Mouse (Mus musculus) megakaryocyte-erythroid progenitor cell, adult 5-6 weeks (primary cell): Measurements from ENCODE around the gene Tbc1d13. TPM values are rescaled to one million over a fixed set of nuclear protein-coding genes. Genes with fewer than 3 reads are reported as not detected.
"Not testable (repeated sequence)": the region's sequence is repeated elsewhere in the genome, so short reads cannot be mapped to it uniquely, and the experiment has no call there.

Experiments
- ATAC-seq: replicated peaks from 2 replicates; pipeline ENCODE4 v1.8.0; 2016; ENCODE audit warnings: mild to moderate bottlenecking, inconsistent platforms; ENCODE audit not compliant: severe bottlenecking, poor library complexity, low FRiP score, low TSS enrichment
- total RNA-seq, 2 experiments: library from RNA; stranded (forward) in 1 of 2; stranded (reverse) in 1 of 2; fragments of 200-1000, 215-1000 nt in 1 of 2; fragments of >200 nt in 1 of 2; fragmentation: Nextera tagmentation in 1 of 2; gene quantifications; 2 replicates each; pipeline ENCODE4 v1.2.3; 2014 to 2017

The Tbc1d13 gene
- total RNA-seq, 2 experiments from 2014 or later = 36.4 to 39.9 TPM

DNA sequence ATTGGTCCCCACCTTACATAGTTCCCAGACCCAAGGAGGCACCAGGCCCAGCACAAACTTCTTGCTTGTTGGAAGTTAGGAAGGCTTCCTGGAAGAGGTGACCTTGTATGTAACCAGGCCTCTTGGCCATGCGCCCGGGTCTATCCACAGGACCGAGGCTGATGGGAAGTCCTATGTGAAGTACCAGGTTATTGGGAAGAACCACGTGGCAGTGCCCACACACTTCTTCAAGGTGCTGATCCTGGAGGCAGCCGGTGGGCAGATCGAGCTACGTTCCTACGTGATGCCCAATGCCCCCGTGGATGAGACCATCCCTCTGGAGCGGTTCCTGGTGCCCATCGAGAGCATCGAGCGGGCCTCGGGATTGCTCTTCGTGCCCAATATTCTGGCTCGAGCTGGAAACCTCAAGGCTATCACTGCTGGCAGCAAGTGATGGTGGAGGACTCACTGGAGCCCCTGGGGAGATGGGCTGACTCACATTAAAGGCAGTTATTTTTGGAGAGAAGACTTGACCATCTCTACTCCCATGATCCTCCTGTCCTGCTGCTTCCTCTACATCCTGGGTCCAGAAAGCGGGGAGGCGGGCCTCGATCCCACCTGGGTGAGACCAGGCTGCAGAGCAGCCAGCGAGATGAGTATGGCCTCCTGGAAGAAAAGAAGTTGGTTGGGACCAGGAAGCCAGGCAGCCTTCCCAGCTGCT, 40.1 kb downstream of the Tbc1d13 start:
- ATAC-seq = no peak

DNA sequence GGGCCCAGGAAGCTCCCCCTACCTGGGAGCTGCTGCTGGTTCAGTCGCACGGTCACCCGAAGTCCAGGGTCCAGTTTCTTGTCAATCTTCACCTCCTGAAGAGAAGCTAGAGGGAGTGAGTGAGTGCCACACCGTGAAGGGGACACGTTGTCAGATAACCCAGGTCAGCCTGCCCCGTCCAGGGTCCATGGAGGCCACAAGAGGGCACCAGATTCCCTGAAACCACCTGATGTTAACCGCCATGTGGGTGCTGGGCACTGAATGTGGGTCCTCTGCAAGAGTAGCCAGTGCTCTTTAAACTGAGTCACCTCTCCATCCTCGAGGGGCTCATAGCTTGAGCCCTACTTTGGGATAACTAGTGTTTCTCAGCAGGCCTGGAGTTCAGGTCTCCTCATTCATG, 42.4 kb downstream of the Tbc1d13 start:
- no peak for ATAC-seq

- no peak for ATAC-seq
Observed at GRCm38 (mm10) chr2:30176561-30176960, 43.0 kb downstream of the Tbc1d13 start.

DNA sequence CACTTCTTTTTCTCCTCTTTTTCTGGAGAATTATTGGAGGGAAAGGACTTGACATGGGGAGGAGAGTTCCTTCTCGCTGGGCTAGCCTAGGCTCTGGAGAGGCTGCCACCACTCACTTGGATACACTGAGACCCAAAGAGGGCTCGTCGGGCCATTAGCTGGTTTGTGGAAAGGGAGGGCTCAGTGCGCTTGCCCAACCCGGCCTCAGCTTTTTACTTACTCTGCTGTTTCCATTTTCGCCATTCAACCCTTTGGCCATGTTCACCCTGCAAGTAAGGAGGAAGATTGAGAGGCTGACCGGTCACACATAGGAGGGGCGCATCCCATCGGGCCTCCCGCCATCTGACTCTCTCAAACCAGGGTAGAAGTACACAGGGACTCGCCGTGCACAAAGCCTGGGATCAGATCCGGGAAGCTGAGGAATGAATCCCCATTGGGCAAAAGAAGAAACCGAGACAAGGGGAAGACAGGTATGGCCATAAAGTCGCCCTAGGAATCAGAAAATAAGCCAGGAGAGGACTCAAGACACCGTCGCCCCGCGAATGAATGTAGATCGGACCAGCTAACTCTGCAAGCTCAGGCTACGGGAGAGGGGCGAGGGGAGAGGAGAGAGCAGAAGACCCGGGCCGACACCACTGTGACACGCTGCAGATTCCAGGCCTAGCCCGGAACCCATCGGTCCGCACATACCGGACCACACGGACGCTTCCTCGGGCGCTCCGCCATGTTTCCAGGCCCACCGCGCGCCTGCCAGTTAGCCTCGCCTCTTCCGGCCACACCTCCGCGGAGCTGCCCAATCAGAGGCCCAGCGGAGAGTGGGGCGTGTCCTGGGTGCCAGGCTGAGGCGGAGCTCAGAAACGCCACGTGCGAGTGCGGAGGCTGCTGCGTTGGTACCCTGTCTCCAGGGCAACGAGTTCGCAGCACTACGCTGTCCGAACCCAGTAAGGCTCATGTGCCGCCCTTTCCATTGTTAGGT, 44.4 kb downstream of the Tbc1d13 start, which contains the start of gene Spout1:
Spout1 (minus strand) TSS at position 760 of the 976 bp plus-strand sequence.
- ATAC-seq = peak; percentile 99

GRCm38 (mm10) chr2:30178711-30179110, 45.2 kb downstream of the Tbc1d13 start:
- ATAC-seq = not testable (repeated sequence)

DNA sequence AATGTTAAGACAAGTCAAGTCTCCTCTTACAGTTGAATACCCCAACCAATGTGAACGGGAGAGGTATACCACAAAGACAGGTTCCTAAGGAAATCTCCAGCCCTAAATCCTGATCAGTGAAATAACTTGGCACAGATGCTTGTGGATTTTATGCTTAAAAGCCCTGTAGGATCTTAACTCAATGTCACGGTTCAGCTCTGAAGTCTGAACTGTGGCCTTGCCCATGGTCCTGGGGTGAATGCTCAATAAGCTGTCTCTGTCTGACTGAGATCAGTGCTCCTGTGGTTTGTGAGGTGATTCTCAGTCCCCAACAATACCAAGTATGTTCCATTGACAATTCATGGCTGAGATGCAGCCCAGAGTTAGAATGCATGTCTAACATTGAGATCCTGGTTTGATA, 48.9 kb downstream of the Tbc1d13 start:
- ATAC-seq = no peak

GRCm38 (mm10) chr2:30183721-30184120, 50.2 kb downstream of the Tbc1d13 start:
- no peak for ATAC-seq

DNA sequence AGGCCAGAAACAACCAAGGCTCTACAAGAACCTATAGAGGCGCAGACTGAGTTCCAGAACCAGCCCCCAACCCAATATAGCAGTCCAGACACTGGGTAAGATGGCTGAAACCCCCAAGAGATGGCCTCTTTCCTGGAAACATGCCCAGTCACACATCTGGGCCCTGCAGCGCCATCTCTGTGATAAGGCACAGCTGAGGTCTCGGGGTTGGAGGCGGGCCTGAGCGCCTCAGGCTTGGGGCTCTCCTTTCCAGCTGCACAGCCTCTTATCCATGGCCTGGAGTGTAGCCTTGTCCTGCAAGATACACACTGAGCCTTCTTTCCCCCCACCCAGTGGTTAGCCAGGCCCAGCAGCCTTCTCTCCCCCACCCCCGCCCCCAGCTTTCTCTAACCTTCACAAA, 51.7 kb downstream of the Tbc1d13 start:
- peak; percentile 90 for ATAC-seq

DNA sequence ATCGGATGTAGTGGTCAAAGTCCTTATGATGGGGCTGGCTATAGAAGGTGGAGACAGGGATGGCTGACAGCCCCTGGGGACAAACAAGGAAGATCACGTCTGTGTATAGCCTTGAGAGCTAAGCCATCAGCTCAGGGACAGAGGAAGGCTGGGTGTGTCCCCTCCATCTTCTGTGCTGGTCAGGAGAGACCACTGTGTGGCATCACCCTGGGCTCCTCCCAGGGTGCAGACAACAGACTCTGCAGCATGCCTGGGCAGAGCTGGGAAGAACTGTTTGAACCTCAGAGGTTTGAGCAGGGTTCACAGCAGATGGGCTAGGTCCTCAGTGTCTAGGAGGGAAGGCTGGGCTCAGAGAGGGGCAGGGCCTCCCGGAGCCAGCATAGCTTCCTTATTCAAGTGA, 52.1 kb downstream of the Tbc1d13 start:
- no peak; the same call in 1 of the 2 replicates for ATAC-seq

DNA sequence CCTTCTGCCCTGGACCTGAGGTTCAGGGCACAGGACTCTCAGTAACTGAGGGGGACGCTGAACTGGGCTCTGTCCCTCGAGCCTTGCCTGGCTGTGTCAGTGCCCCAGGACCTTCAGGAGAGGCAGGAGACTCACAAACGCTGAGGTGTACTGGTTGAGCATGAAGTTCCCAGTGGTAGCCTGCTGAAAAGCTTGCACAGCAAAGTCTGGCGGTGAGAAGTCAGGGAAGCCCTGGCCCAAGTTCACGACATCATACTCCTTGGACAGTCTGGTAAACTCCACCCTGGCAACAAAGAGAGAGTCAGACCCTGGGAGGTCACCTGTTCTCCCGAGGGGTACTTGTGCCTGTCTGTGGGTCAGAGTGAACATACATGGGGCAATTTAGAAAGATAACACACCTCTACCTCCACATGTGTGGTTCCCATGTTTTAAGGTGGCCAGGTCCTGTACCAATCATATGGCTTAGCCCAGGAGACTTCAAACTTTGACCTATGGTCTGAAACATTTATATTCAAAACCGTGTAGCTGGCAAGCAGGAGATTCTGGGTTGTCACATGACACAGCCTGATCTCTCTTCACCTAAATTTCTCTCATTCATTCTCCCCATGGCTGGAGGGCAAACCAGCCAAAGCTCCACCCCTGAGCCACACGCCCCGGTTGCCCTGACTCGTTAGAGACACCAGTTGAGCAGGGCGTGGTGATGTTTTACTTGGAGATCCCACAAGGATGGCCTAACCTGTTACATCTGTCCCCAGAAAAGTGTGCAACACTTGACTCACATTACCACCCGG, 58.4 kb downstream of the Tbc1d13 start:
- no peak for ATAC-seq

DNA sequence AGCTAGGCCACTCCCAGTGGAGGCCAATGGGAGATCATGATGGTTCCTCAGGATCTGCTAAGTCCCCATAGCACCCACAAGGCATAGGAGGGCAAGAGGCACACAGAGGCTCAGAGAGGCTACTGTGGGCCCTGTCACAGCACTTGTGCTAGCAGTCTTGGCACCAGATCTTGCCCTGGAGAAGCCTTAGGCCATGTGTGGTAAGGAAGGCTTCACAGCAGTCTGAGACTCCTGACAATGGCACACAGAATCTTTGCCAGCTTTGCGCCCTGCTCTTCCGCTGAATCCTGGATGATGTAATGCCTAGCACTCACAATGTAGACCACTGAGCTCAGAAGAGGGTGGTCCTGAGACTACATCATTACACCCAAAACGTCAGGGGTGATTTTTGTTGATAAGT, 61.1 kb downstream of the Tbc1d13 start:
- ATAC-seq = no peak

- ATAC-seq = no peak
Observed at GRCm38 (mm10) chr2:30198021-30198420, 64.5 kb downstream of the Tbc1d13 start.

- ATAC-seq = no peak
Observed at GRCm38 (mm10) chr2:30199984-30200383, 66.4 kb downstream of the Tbc1d13 start.

DNA sequence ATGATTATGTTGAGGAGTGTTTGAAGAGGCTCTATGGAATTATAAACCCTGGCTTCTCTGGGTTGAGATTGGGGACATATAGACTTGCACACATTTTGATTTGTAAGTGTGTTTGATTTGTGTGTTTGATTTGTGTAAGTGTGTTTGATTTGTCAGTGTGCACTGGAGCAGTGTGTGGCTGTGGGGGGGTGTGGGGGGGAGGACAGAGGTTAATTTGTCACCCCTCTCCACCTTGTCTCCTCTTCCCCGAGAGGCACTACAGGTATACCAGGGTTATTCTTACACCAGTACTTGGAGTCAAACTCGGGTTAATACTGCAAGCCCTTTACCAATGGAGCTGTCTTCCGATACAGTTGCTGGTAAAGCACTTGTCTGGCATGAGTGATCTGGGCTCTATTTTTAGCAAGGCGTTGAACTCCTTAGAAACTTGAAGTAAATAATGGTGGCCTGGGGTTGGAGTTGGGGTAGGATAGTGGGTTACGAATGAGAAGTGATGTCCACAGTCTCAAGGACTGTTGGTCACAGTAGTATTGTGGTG, 66.9 kb downstream of the Tbc1d13 start:
- ATAC-seq = no peak

Other genes with a start within 250 kb of the Tbc1d13 start
- gene Odf2, start 244.5 kb upstream of the Tbc1d13 start, total RNA-seq (2014; fragmentation: Nextera tagmentation) = 78.3 and 82.5 TPM in 2 replicates
- gene Odf2, start 244.5 kb upstream of the Tbc1d13 start, total RNA-seq (2017) = 70.1 and 83.6 TPM in 2 replicates
- gene Gle1, start 198.3 kb upstream of the Tbc1d13 start, total RNA-seq (2014; fragmentation: Nextera tagmentation) = 39.1 and 52.0 TPM in 2 replicates
- 64.5 and 72.1 TPM in 2 replicates for gene Gle1, start 198.3 kb upstream of the Tbc1d13 start, total RNA-seq (2017)
- 5.2 and 8.1 TPM in 2 replicates for gene Sptan1, start 168.2 kb upstream of the Tbc1d13 start, total RNA-seq (2014; fragmentation: Nextera tagmentation)
- 9.7 and 19.7 TPM in 2 replicates for gene Sptan1, start 168.2 kb upstream of the Tbc1d13 start, total RNA-seq (2017)
- gene Wdr34, start 84.9 kb upstream of the Tbc1d13 start, total RNA-seq (2014; fragmentation: Nextera tagmentation) = 18.8 and 31.6 TPM in 2 replicates
- 8.5 and 14.7 TPM in 2 replicates for gene Wdr34, start 84.9 kb upstream of the Tbc1d13 start, total RNA-seq (2017)
- gene Set, start 76.4 kb upstream of the Tbc1d13 start, total RNA-seq (2014; fragmentation: Nextera tagmentation) = 403 and 560 TPM in 2 replicates
- gene Set, start 76.4 kb upstream of the Tbc1d13 start, total RNA-seq (2017) = 1,507 and 2,355 TPM in 2 replicates
- 6.9 and 11.7 TPM in 2 replicates for gene Pkn3, start 56.1 kb upstream of the Tbc1d13 start, total RNA-seq (2014; fragmentation: Nextera tagmentation)
- 2.4 and 3.9 TPM in 2 replicates for gene Pkn3, start 56.1 kb upstream of the Tbc1d13 start, total RNA-seq (2017)
- gene Zdhhc12, start 40.1 kb upstream of the Tbc1d13 start, total RNA-seq (2014; fragmentation: Nextera tagmentation) = 9.6 and 25.4 TPM in 2 replicates
- 2.9 and 6.5 TPM in 2 replicates for gene Zdhhc12, start 40.1 kb upstream of the Tbc1d13 start, total RNA-seq (2017)
- gene Zer1, start 9.2 kb upstream of the Tbc1d13 start, total RNA-seq (2014; fragmentation: Nextera tagmentation) = 33.7 and 37.8 TPM in 2 replicates
- gene Zer1, start 9.2 kb upstream of the Tbc1d13 start, total RNA-seq (2017) = 7.5 and 8.3 TPM in 2 replicates
- 20.8 and 22.3 TPM in 2 replicates for gene Endog, start 37.7 kb downstream of the Tbc1d13 start, total RNA-seq (2014; fragmentation: Nextera tagmentation)
- 1.3 and 6.3 TPM in 2 replicates for gene Endog, start 37.7 kb downstream of the Tbc1d13 start, total RNA-seq (2017)
- 43.4 and 53.4 TPM in 2 replicates for gene Spout1, start 44.7 kb downstream of the Tbc1d13 start, total RNA-seq (2014; fragmentation: Nextera tagmentation)
- 34.2 and 39.7 TPM in 2 replicates for gene Spout1, start 44.7 kb downstream of the Tbc1d13 start, total RNA-seq (2017)
- 16.1 and 17.2 TPM in 2 replicates for gene Kyat1, start 72.1 kb downstream of the Tbc1d13 start, total RNA-seq (2014; fragmentation: Nextera tagmentation)
- gene Kyat1, start 72.1 kb downstream of the Tbc1d13 start, total RNA-seq (2017) = 15.9 and 19.4 TPM in 2 replicates
- gene Lrrc8a, start 104.0 kb downstream of the Tbc1d13 start, total RNA-seq (2014; fragmentation: Nextera tagmentation) = 14.4 and 14.9 TPM in 2 replicates
- 8.3 and 10.7 TPM in 2 replicates for gene Lrrc8a, start 104.0 kb downstream of the Tbc1d13 start, total RNA-seq (2017)
- gene Gm28035, start 106.8 kb downstream of the Tbc1d13 start, total RNA-seq (2014; fragmentation: Nextera tagmentation) = 2.2 TPM in 1 of 2 replicates, not detected in the other
- gene Gm28035, start 106.8 kb downstream of the Tbc1d13 start, total RNA-seq (2017) = 0.09 TPM in 1 of 2 replicates, not detected in the other
- not detected in 2 replicates for gene Phyhd1, start 132.5 kb downstream of the Tbc1d13 start, total RNA-seq (2014; fragmentation: Nextera tagmentation)
- gene Phyhd1, start 132.5 kb downstream of the Tbc1d13 start, total RNA-seq (2017) = not detected in 2 replicates
- 1.8 and 15.1 TPM in 2 replicates for gene Gm28038, start 147.3 kb downstream of the Tbc1d13 start, total RNA-seq (2014; fragmentation: Nextera tagmentation)
- gene Gm28038, start 147.3 kb downstream of the Tbc1d13 start, total RNA-seq (2017) = not detected in 2 replicates
- gene Dolk, start 152.6 kb downstream of the Tbc1d13 start, total RNA-seq (2014; fragmentation: Nextera tagmentation) = 8.7 and 10.5 TPM in 2 replicates
- gene Dolk, start 152.6 kb downstream of the Tbc1d13 start, total RNA-seq (2017) = 11.1 and 11.2 TPM in 2 replicates
- 59.3 and 66.6 TPM in 2 replicates for gene Nup188, start 152.7 kb downstream of the Tbc1d13 start, total RNA-seq (2014; fragmentation: Nextera tagmentation)
- 25.8 and 29.8 TPM in 2 replicates for gene Nup188, start 152.7 kb downstream of the Tbc1d13 start, total RNA-seq (2017)
- 47.0 and 48.4 TPM in 2 replicates for gene Sh3glb2, start 225.6 kb downstream of the Tbc1d13 start, total RNA-seq (2014; fragmentation: Nextera tagmentation)
- gene Sh3glb2, start 225.6 kb downstream of the Tbc1d13 start, total RNA-seq (2017) = 25.7 and 28.5 TPM in 2 replicates
- 17.8 and 35.0 TPM in 2 replicates for gene Miga2, start 230.5 kb downstream of the Tbc1d13 start, total RNA-seq (2014; fragmentation: Nextera tagmentation)
- 8.0 and 11.4 TPM in 2 replicates for gene Miga2, start 230.5 kb downstream of the Tbc1d13 start, total RNA-seq (2017)